Mouse (Mus musculus) CH12.LX (cell line): ENCODE results near the gene 9430015G10Rik.

Experiments used
- CTCF ChIP-seq, 2 experiments: IDR thresholded peaks in 1 of 2; conservative IDR thresholded peaks in 1 of 2; 2 replicates each; pipeline ENCODE4 v1.5.1; 2011 to 2012; ENCODE audit warnings: low read depth in 2 of 2, low read length in 2 of 2, improper control_type of control experiment in 1 of 2, inconsistent platforms in 1 of 2, mild to moderate bottlenecking in 1 of 2, moderate library complexity in 1 of 2
- ELF1 ChIP-seq: IDR thresholded peaks from 2 replicates; pipeline ENCODE4 v1.6.1; 2014; ENCODE audit warnings: low read depth, mild to moderate bottlenecking, inconsistent platforms, low read length, improper control_type of control experiment
- EP300 ChIP-seq: IDR thresholded peaks from 2 replicates; pipeline ENCODE4 v1.6.1; 2011; ENCODE audit warnings: low read length, improper control_type of control experiment
- JUND ChIP-seq: conservative IDR thresholded peaks from 2 replicates; pipeline ENCODE4 v1.6.1; 2011; ENCODE audit warnings: low read depth, low read length, improper control_type of control experiment
- MYC ChIP-seq: IDR thresholded peaks from 2 replicates; pipeline ENCODE4 v1.6.1; 2011; ENCODE audit warnings: low read depth, mild to moderate bottlenecking, improper control_type of control experiment, low read length
- NELFE ChIP-seq: IDR thresholded peaks from 2 replicates; pipeline ENCODE4 v1.6.1; 2011; ENCODE audit warnings: low read depth, low read length, improper control_type of control experiment
- NRF1 ChIP-seq: IDR thresholded peaks from 2 replicates; pipeline ENCODE4 v1.6.1; 2014; ENCODE audit warnings: low read depth, mild to moderate bottlenecking, inconsistent platforms, low read length, improper control_type of control experiment, moderate library complexity
- RAD21 ChIP-seq: IDR thresholded peaks from 2 replicates; pipeline ENCODE4 v1.6.1; 2011; ENCODE audit warnings: low read depth, mild to moderate bottlenecking, low read length, improper control_type of control experiment, moderate library complexity
- RCOR1 ChIP-seq: conservative IDR thresholded peaks from 2 replicates; pipeline ENCODE4 v1.6.1; 2012; ENCODE audit warnings: low read depth, mild to moderate bottlenecking, inconsistent platforms, low read length, improper control_type of control experiment
- TCF12 ChIP-seq: IDR thresholded peaks from 2 replicates; pipeline ENCODE4 v1.6.1; 2014; ENCODE audit warnings: low read depth, mild to moderate bottlenecking, inconsistent platforms, low read length, improper control_type of control experiment

- no peak for TF ChIP-seq JUND
- no peak for TF ChIP-seq MYC
- TF ChIP-seq CTCF (conservative IDR thresholded peaks at IDR 0.05 in 1 of 2, IDR thresholded peaks at IDR 0.05 in 1 of 2; ENCODE audit: low read depth in 2 of 2, low read length in 2 of 2): no peak
- no peak for TF ChIP-seq NELFE
- TF ChIP-seq TCF12: no peak
- TF ChIP-seq NRF1: no peak
- no peak for TF ChIP-seq EP300
- TF ChIP-seq RAD21: no peak
- no peak for TF ChIP-seq ELF1
- no peak for TF ChIP-seq RCOR1
Observed at GRCm38 (mm10) chr4:156077499-156078301, 32.1 kb upstream of the 9430015G10Rik start.
